Mouse (Mus musculus): Measurements from ENCODE around the gene Spock1.

Spock1 gene

GRCm38 (mm10) chr13:57654362-57654761, 253.8 kb downstream of the Spock1 start:
- no peak for DNase-seq (ENCODE audit: low spot score)

- no peak for DNase-seq (ENCODE audit: low spot score)
These were observed 256.9 kb downstream of the Spock1 start for GRCm38 (mm10) chr13:57651236-57651635.

- DNase-seq (ENCODE audit: low spot score): no peak
These were observed 259.3 kb downstream of the Spock1 start for GRCm38 (mm10) chr13:57648784-57649183.

GRCm38 (mm10) chr13:57647456-57647855, 260.7 kb downstream of the Spock1 start:
- DNase-seq (ENCODE audit: low spot score): no peak

- no peak for DNase-seq (ENCODE audit: low spot score)
These were observed 265.1 kb downstream of the Spock1 start for GRCm38 (mm10) chr13:57643036-57643435.

- DNase-seq (ENCODE audit: low spot score): no peak
These were observed 266.5 kb downstream of the Spock1 start for GRCm38 (mm10) chr13:57641649-57642048.

GRCm38 (mm10) chr13:57640968-57641367, 267.2 kb downstream of the Spock1 start:
- no peak for DNase-seq (ENCODE audit: low spot score)

- DNase-seq (ENCODE audit: low spot score): no peak
These were observed 269.3 kb downstream of the Spock1 start for GRCm38 (mm10) chr13:57638820-57639219.

- no peak for DNase-seq (ENCODE audit: low spot score)
These were observed 270.5 kb downstream of the Spock1 start for GRCm38 (mm10) chr13:57637606-57638132.

- DNase-seq (ENCODE audit: low spot score): no peak
These were observed 271.0 kb downstream of the Spock1 start for GRCm38 (mm10) chr13:57637080-57637572.

GRCm38 (mm10) chr13:57636196-57637015, 271.7 kb downstream of the Spock1 start:
- no peak for DNase-seq (ENCODE audit: low spot score)

- no peak for DNase-seq (ENCODE audit: low spot score)
These were observed 277.6 kb downstream of the Spock1 start for GRCm38 (mm10) chr13:57630532-57630931.

GRCm38 (mm10) chr13:57628218-57628617, 279.9 kb downstream of the Spock1 start:
- DNase-seq (ENCODE audit: low spot score): no peak

- DNase-seq (ENCODE audit: low spot score): no peak
These were observed 281.7 kb downstream of the Spock1 start for GRCm38 (mm10) chr13:57626434-57626833.

GRCm38 (mm10) chr13:57623909-57624481, 284.1 kb downstream of the Spock1 start:
- no peak for DNase-seq (ENCODE audit: low spot score)

GRCm38 (mm10) chr13:57619079-57619768, 288.9 kb downstream of the Spock1 start:
- no peak for DNase-seq (ENCODE audit: low spot score)

- DNase-seq (ENCODE audit: low spot score): no peak
These were observed 296.6 kb downstream of the Spock1 start for GRCm38 (mm10) chr13:57611326-57612171.

- DNase-seq (ENCODE audit: low spot score): no peak
These were observed 298.2 kb downstream of the Spock1 start for GRCm38 (mm10) chr13:57609946-57610345.

GRCm38 (mm10) chr13:57604437-57604836, 303.7 kb downstream of the Spock1 start:
- no peak for DNase-seq (ENCODE audit: low spot score)

- DNase-seq (ENCODE audit: low spot score): no peak
These were observed 304.9 kb downstream of the Spock1 start for GRCm38 (mm10) chr13:57603226-57603625.

- DNase-seq (ENCODE audit: low spot score): no peak
These were observed 312.4 kb downstream of the Spock1 start for GRCm38 (mm10) chr13:57595761-57596051.
